ENCODE assay signal across 10 mouse cellular contexts in genomic region chr4:138547041-138547440, GRCm38 (mm10).
A peak's percentile ranks its signal among the peaks of the same experiment; 100 is the strongest.
DNase-seq lines count a peak whose midpoint lies in the region; ATAC-seq and TF ChIP-seq lines count a peak whose summit lies in the region.
"Had no signal": no experiment of that assay in that cellular context is flagged by ENCODE, and none has a peak within 500 bp of the region (broad histone marks: within the 10 kb centered on the region; RNA-seq: fewer than 3 reads in every experiment).

No protein-coding gene starts in this region.

- no peak overlapping the region for H3K4me3 ChIP-seq in layer of hippocampus, adult 2 months
- H3K4me3 ChIP-seq in liver, postnatal 0 days (ENCODE audit: low read depth, low read length): no peak overlapping the region
- H3K4me3 ChIP-seq: heart, embryonic 10.5 days; limb, embryonic 15.5 days had no signal

- ATAC-seq in liver, postnatal 0 days: no peak

- WGBS in liver, postnatal 0 days (ENCODE audit: insufficient replicate concordance): 51% methylated on average over 6 of the region's 6 CpGs

- no peak overlapping the region for H3K27ac ChIP-seq in layer of hippocampus, adult 2 months
- H3K27ac ChIP-seq in liver, postnatal 0 days (ENCODE audit: low read depth): no peak overlapping the region
- H3K27ac ChIP-seq: heart, embryonic 10.5 days; limb, embryonic 15.5 days had no signal

- H3K4me2 ChIP-seq in liver, postnatal 0 days (ENCODE audit: low read depth, low read length): no peak overlapping the region
- H3K4me2 ChIP-seq: limb, embryonic 15.5 days had no signal

- no peaks in the 10 kb centered on the region for H3K9me3 ChIP-seq in liver, postnatal 0 days (ENCODE audit: low read length)
- H3K9me3 ChIP-seq: heart, embryonic 10.5 days; limb, embryonic 15.5 days had no signal

- no peak for TF ChIP-seq EP300 in liver, postnatal 0 days (IDR thresholded peaks at IDR 0.05; ENCODE audit: low read depth)

- H3K27me3 ChIP-seq in liver, postnatal 0 days (ENCODE audit: insufficient read depth, low read length): no peaks in the 10 kb centered on the region

- no peak overlapping the region for H3K9ac ChIP-seq in liver, postnatal 0 days (replicated peaks)
- H3K9ac ChIP-seq: limb, embryonic 15.5 days had no signal

- TF ChIP-seq CTCF in layer of hippocampus, adult 2 months (conservative IDR thresholded peaks at IDR 0.05): peak; percentile 74
- TF ChIP-seq CTCF in liver, postnatal 0 days (IDR thresholded peaks at IDR 0.05; ENCODE audit: low read depth): peak; percentile 47

- DNase-seq in embryo, embryonic 10.5 days (ENCODE audit: low spot score): peak; percentile 45
- DNase-seq in embryo, embryonic 9.5 days (ENCODE audit: extremely low spot score): no peak
- no peak for DNase-seq in layer of hippocampus, adult 2 months (ENCODE audit: low spot score in 2 of 2)
- no peak for DNase-seq in layer of hippocampus, postnatal 36 days
- peak; percentile 9 for DNase-seq in CD4-positive helper T cell, adult 2 months (ENCODE audit: low read depth, low spot score)
- peak; percentile 42 for DNase-seq in liver, postnatal 0 days
- DNase-seq in ovary, postnatal 36 days (ENCODE audit: low spot score): no peak
- DNase-seq in right cerebral cortex, adult 2 months (ENCODE audit: low spot score in 2 of 2): no peak

- no peaks in the 10 kb centered on the region for H3K4me1 ChIP-seq in liver, postnatal 0 days (ENCODE audit: insufficient read depth)

- H3K36me3 ChIP-seq in liver, postnatal 0 days (replicated peaks; ENCODE audit: insufficient read depth, low read length): no peaks in the 10 kb centered on the region
- H3K36me3 ChIP-seq: heart, embryonic 10.5 days; limb, embryonic 15.5 days had no signal

Comparison
In these comparisons a context has a peak if more than half of its experiments do, and no peak if none do; other contexts are left out.
1. DNase-seq: peak in embryo, embryonic 10.5 days (single experiment), CD4-positive helper T cell, adult 2 months (single experiment) and liver, postnatal 0 days (single experiment); none in embryo, embryonic 9.5 days (single experiment), layer of hippocampus, adult 2 months (0 of 2), layer of hippocampus, postnatal 36 days (0 of 2), ovary, postnatal 36 days (single experiment) and right cerebral cortex, adult 2 months (0 of 2).